Comparison of ENCODE assay signal across 8 mouse cellular contexts in the genomic region with DNA sequence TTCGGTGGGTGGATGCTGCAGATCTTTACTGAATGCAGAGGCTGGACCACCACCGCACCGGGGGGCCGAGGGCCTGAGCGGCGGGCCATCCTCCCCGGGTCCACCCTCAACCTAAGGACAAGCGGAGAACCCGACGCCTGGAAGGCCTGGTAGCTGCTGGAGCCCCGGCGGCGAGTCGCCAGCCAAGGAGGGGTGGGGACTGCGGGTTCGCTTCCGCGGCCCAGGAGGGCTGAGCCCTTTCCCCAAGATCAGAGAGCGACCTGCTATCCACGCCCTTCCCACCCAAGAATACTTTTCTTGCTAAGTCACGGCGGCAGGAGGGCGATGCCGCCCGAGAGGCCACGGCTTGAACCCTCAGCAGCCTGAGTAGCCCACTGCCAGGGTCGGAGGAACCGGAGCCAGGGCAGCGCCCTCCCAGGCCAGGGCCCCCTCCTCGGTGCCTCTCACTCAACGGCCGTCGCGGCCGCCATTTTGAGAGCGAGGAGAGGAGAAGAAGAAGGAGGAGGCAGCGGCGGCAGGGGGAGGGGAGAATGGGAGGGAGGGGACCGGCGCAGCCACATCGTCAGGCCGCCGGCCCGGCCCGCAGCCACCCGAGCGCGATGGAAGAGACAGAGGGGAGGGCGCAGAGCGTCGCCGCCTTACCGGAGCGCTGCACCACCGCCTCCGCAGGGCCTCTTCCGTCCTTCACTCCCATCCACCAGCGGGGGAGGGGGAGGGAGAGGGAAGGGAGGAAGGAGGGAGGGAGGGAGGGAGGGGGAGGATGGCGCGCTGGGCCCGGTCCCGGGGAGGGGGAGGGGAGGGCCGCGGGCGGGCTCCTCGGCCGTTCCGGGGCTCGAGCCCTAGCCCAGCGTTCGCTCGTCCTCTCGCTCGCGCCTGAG. TPM values are rescaled to one million over a fixed set of nuclear protein-coding genes. Genes with fewer than 3 reads are reported as not detected.
DNase-seq lines count a peak whose midpoint lies in the region; ATAC-seq and TF ChIP-seq lines count a peak whose summit lies in the region.

No protein-coding gene starts in this region.

- peak overlapping the region; percentile 99 for H3K27ac ChIP-seq in embryonic facial prominence, embryonic 13.5 days
- peak overlapping the region; percentile 99 for H3K27ac ChIP-seq in limb, embryonic 14.5 days (replicated peaks; ENCODE audit: low read depth, low read length)
- H3K27ac ChIP-seq in midbrain, postnatal 0 days (ENCODE audit: low read depth, low read length), result peak overlapping the region; percentile 99

- H3K4me2 ChIP-seq in embryonic facial prominence, embryonic 13.5 days, result peak overlapping the region; percentile 82
- peak overlapping the region; percentile 86 for H3K4me2 ChIP-seq in limb, embryonic 14.5 days (replicated peaks; ENCODE audit: low read depth, low read length, severe bottlenecking)
- peak overlapping the region; percentile 68 for H3K4me2 ChIP-seq in midbrain, postnatal 0 days (ENCODE audit: low read depth, low read length, poor library complexity, severe bottlenecking)

- H3K9ac ChIP-seq in embryonic facial prominence, embryonic 13.5 days, result peak overlapping the region; percentile 98
- H3K9ac ChIP-seq in limb, embryonic 14.5 days (ENCODE audit: low read depth, low read length, severe bottlenecking), result peak overlapping the region; percentile 88
- H3K9ac ChIP-seq in midbrain, postnatal 0 days (replicated peaks; ENCODE audit: low read length, poor library complexity, severe bottlenecking), result peak overlapping the region; percentile 99

- 0 out of 2 replicates have a peak, but pooled peaks have one; percentile 85 for TF ChIP-seq POLR2A in limb, embryonic 14.5 days (IDR thresholded peaks at IDR 0.05; ENCODE audit: borderline replicate concordance, extremely low read depth, insufficient read depth, insufficient read length)

- TF ChIP-seq CTCF in midbrain, postnatal 0 days (IDR thresholded peaks at IDR 0.05), result no peak

- no peaks in the 10 kb centered on the region for H3K27me3 ChIP-seq in embryonic facial prominence, embryonic 13.5 days
- H3K27me3 ChIP-seq in limb, embryonic 14.5 days (ENCODE audit: control insufficient read depth, insufficient read depth, low read length), result no peaks in the 10 kb centered on the region
- no peaks in the 10 kb centered on the region for H3K27me3 ChIP-seq in midbrain, postnatal 0 days (ENCODE audit: insufficient read depth, low read length)

- ATAC-seq in embryonic facial prominence, embryonic 13.5 days (ENCODE audit: insufficient number of reproducible peaks, insufficient read depth, low FRiP score, low TSS enrichment, low read depth), result peak; percentile 77
- peak; percentile 84 for ATAC-seq in limb, embryonic 14.5 days (ENCODE audit: low FRiP score, low read depth)
- ATAC-seq in midbrain, postnatal 0 days (ENCODE audit: low FRiP score), result peak; percentile 81

- H3K4me3 ChIP-seq in embryonic facial prominence, embryonic 13.5 days, result peak overlapping the region; percentile 98
- H3K4me3 ChIP-seq in limb, embryonic 14.5 days (replicated peaks; ENCODE audit: low read length), result peak overlapping the region; percentile 70
- peak overlapping the region; percentile 99 for H3K4me3 ChIP-seq in midbrain, postnatal 0 days (ENCODE audit: low read depth, low read length)

- 0% methylated on average over 57 of the region's 75 CpGs for WGBS in embryonic facial prominence, embryonic 13.5 days
- WGBS in limb, embryonic 14.5 days, result 0% methylated on average over 36 of the region's 75 CpGs
- WGBS in midbrain, postnatal 0 days, result under 1% methylated on average over 45 of the region's 75 CpGs

- H3K4me1 ChIP-seq in embryonic facial prominence, embryonic 13.5 days, result peaks cover 10% of the 10 kb centered on the region
- H3K4me1 ChIP-seq in limb, embryonic 14.5 days (ENCODE audit: control insufficient read depth, insufficient read depth, low read length), result peaks cover 17% of the 10 kb centered on the region
- H3K4me1 ChIP-seq in midbrain, postnatal 0 days (ENCODE audit: insufficient read depth, low read length), result peaks cover 8% of the 10 kb centered on the region

- no peaks in the 10 kb centered on the region for H3K9me3 ChIP-seq in embryonic facial prominence, embryonic 13.5 days
- H3K9me3 ChIP-seq in limb, embryonic 14.5 days (ENCODE audit: control insufficient read depth, low read length), result no peaks in the 10 kb centered on the region
- H3K9me3 ChIP-seq in midbrain, postnatal 0 days (ENCODE audit: low read length), result no peaks in the 10 kb centered on the region

- H3K36me3 ChIP-seq in embryonic facial prominence, embryonic 13.5 days, result no peaks in the 10 kb centered on the region
- no peaks in the 10 kb centered on the region for H3K36me3 ChIP-seq in limb, embryonic 14.5 days (ENCODE audit: control insufficient read depth, insufficient read depth, low read length)
- no peaks in the 10 kb centered on the region for H3K36me3 ChIP-seq in midbrain, postnatal 0 days (ENCODE audit: insufficient read depth, low read length)

- peak; percentile 91 for DNase-seq in 3134 (ENCODE audit: extremely low read depth, insufficient read length, low spot score)
- DNase-seq in adrenal gland, postnatal 36 days, result peak; percentile 85 to 92
- peak; percentile 77 for DNase-seq in heart, adult 8-10 months (ENCODE audit: low spot score)
- DNase-seq in kidney, adult 9 months, result peak; percentile 86
- peak; percentile 86 for DNase-seq in limb, embryonic 14.5 days (ENCODE audit: low spot score)
- DNase-seq in midbrain, postnatal 0 days (ENCODE audit: low spot score), result peak; percentile 89
- peak; percentile 69 to 75 for DNase-seq in spleen, postnatal 14 days (ENCODE audit: low spot score in 2 of 2)

RNA-seq across cellular contexts. Expression of a gene that starts 0.9 kb away (rescaled TPM):
- total RNA-seq in adrenal gland, postnatal 36 days (2021), result 100 to 1,000 TPM; 190 to 203 TPM
- 54.3 and 55.0 TPM in 2 replicates for polyA plus RNA-seq in embryonic facial prominence, embryonic 13.5 days (2015; fragmentation: Nextera tagmentation; extraction: Ambion mirVana)
- 100 to 1,000 TPM; 183 to 223 (median 209) TPM for total RNA-seq in heart, adult 8-10 months (2022)
- polyA plus RNA-seq in limb, embryonic 14.5 days (2012; rRNA removed), result 54.1 and 57.6 TPM in 2 replicates
- 67.0 and 68.1 TPM in 2 replicates for polyA plus RNA-seq in limb, embryonic 14.5 days (2014; fragmentation: Nextera tagmentation; extraction: Ambion mirVana)
- total RNA-seq in midbrain, postnatal 0 days (2014; rRNA removed), result 206 and 269 TPM in 2 replicates
- 63.4 and 79.2 TPM in 2 replicates for polyA plus RNA-seq in midbrain, postnatal 0 days (2015; fragmentation: Nextera tagmentation; extraction: Ambion mirVana)

RNA-seq across cellular contexts. Expression of a gene that starts 47.0 kb away (rescaled TPM):
- total RNA-seq in adrenal gland, postnatal 36 days (2021), result 10 to 100 TPM; 29.0 to 37.6 TPM
- polyA plus RNA-seq in embryonic facial prominence, embryonic 13.5 days (2015; fragmentation: Nextera tagmentation; extraction: Ambion mirVana), result 58.4 and 61.8 TPM in 2 replicates
- 10 to 100 TPM; 16.2 to 19.9 (median 17.3) TPM for total RNA-seq in heart, adult 8-10 months (2022)
- 11.3 and 17.0 TPM in 2 replicates for polyA plus RNA-seq in limb, embryonic 14.5 days (2012; rRNA removed)
- polyA plus RNA-seq in limb, embryonic 14.5 days (2014; fragmentation: Nextera tagmentation; extraction: Ambion mirVana), result 30.9 and 33.7 TPM in 2 replicates
- 13.1 and 16.6 TPM in 2 replicates for total RNA-seq in midbrain, postnatal 0 days (2014; rRNA removed)
- polyA plus RNA-seq in midbrain, postnatal 0 days (2015; fragmentation: Nextera tagmentation; extraction: Ambion mirVana), result 23.3 and 28.7 TPM in 2 replicates

Comparison
In these comparisons a context has a peak if more than half of its experiments do, and no peak if none do; other contexts are left out.
1. Peak in every context shown above with its lines: DNase-seq, ATAC-seq, H3K4me3 ChIP-seq and H3K27ac ChIP-seq.